Mouse (Mus musculus): ENCODE measurements around the gene Zfpm1.

DNA sequence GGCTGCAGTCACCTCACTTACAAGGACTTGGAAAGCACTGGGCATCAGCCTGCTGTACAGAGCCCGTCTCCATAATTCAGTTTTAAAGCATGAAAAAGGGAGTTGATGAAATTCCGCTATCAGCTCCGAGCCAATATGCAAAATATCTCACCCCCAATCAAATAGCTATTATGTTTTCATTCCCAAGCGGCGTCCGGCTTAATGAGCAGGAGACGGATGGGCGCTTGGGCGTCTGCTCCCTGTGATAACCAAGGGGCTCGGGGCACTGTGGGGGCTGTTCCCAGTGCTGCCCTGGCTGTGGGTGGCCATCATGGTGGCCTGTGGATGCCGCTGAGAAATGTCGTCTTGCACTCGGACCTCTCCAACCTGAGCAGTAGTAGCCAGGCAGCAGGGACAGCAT lies 19.1 kb downstream of the Zfpm1 start:
- no peak for TF ChIP-seq CTCF (IDR thresholded peaks at IDR 0.05; ENCODE audit: low read depth, low read length)
- TF ChIP-seq POLR2A (IDR thresholded peaks at IDR 0.05; ENCODE audit: extremely low read depth, insufficient read depth, low read length): no peak

Measured in liver, adult 2 months (tissue).